Mouse (Mus musculus): ENCODE data around the gene Impg2.

Gene Impg2

DNA sequence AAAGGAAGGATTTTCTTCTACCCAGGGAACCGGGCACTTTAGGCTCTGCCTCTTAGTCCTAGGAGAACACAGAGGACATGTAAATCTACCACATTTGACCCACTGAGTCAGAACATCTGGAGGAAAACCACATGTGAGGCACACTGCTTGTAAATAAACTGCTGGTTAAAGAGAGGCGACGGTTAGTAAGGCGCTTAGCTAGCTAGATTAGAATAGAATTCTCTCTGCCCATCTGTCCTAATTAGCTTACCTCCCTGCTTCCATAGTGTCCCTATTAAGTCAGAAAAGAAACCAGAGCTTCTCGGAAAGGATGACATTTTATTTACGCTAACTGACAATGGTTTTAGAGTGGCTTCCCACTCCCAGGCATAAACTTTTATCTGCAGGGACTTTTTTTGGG is at the start of gene Impg2:
Gene Impg2, plus strand, starts transcription at position 263 of the 400 bp plus-strand sequence.
- peak; percentile 46 for DNase-seq (ENCODE audit: low read depth, low spot score)

DNA sequence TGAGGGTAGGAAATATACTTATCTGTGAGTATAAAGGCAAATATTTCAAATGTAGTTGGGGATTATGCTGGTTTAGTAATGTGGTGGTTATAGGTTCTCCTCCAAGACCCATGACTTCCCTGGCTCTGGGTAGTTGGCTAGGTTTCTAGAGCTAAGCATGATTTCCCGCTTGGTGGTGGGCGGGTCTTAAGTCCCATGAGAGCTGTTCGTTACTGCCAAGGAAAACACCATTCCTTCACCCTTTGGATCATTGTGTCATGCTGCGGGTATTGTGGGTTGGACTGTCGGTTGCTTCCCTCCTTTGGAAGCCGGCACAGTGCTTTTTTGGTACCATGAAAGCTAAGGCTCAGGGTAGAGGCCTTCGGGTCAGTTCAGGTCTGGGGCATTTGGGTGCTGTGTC is 40.6 kb upstream of the Impg2 start:
- no peak for DNase-seq (ENCODE audit: low read depth, low spot score)

DNA sequence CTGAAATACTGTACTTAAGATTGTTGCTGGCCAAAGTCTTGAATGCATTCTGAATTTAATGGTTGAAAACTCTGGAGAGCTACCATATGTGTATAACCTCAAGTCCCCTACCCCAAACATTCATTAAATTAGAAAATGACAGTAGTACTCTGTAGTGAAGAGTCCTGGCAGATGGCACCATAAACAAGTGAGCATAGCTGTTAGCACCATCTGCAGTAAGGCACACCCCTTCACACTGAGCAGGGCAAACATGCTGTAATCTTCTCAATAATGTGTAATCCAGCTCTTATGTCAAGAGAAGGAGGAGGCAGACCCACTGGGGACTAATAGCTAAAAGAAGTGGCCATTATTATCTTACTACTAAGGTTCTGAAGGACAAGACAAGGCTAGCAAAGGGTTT is 33.9 kb upstream of the Impg2 start:
- DNase-seq (ENCODE audit: low read depth, low spot score): no peak

DNA sequence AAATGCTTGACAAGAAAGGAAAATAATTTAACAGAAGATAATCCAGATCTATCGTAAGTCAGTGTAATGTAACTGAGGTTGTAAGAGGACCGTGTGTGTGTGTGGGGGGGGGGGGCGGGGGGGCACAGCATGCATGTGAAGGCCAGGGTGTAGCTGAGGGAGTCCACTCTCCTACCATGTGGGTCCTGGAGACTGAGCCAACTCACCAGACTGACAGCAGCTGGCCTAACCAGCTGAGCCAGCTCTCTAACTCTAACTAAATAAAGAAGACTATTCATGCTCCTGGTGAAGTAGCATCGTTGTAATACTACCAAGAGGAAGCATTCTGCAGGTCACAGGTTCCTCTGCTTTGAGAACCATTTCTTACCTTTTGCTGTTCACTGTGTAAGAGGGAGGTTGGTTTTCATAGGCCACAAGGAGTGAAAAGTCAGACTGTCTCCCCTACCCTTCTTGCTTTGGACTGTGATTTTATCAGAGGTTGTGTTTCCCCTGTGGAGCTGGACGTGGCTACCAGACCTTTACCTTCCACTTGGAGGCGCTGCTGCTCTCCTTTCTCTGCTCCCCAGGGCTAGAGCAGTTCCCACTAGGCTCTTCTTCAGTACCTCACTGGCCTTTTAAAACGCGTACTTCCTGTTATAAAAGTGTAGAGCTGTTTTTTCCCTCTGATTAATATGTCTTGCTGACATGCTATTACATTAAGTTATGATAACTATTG is 28.1 kb upstream of the Impg2 start:
- peak; percentile 54 for DNase-seq (ENCODE audit: low read depth, low spot score)

DNA sequence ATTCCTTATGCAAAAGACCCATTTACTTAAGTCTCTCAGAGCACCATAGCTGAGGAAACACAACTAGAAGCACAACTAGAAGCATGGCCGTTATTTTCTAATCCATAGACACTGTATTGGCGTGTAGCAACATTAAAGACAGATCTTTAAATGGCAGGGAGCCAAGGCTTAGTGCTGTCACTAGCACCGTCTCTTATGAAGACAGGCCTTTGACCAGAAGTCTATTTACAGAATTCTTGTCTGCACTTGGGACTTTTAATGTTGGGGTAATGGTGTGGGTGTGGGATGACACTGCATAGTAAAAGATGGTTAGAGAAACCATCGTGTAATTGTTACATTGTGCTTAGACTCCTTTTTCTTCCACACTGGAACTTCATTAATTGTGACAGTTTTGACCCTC is 17.2 kb upstream of the Impg2 start:
- no peak for DNase-seq (ENCODE audit: low read depth, low spot score)

DNA sequence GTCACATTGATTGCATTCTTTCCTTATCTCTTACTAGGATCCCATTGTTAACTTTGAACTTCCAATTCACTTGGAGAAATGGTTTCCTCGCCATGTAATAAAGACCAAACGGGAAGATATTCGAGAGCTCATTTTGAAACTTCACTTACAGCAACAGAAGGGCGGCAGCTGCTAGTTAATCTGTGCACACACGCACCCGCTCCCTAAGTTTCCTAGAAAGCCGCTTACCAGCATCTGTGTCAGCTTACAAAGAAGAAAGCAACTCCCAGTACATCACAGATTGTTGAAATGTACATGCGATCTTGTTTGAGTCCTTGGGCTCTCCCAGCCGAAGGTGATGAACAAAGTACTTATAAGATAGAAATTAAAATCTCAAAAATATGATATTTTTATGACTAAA is 15.9 kb upstream of the Impg2 start:
- DNase-seq (ENCODE audit: low read depth, low spot score): peak; percentile 49

DNA sequence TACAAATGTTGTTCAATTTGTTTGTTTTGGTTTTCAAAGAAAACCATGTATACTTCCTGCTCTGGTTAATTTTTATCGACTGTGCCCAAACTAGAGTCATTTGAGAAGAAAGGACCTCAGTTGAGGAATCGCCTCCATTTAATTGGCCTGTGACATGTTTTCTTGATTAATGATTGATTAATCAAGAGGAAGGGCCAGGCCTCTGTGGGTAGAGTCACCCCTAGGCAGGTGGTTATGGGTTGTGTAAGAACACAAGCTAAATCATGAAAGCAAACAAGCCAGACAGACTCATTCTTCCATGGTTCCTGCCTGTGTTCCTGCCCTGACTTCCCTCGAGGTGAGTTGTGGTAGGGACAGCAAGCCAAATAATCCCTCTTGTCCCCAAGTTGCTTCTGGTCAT is 8.6 kb downstream of the Impg2 start:
- no peak for DNase-seq (ENCODE audit: low read depth, low spot score)

DNA sequence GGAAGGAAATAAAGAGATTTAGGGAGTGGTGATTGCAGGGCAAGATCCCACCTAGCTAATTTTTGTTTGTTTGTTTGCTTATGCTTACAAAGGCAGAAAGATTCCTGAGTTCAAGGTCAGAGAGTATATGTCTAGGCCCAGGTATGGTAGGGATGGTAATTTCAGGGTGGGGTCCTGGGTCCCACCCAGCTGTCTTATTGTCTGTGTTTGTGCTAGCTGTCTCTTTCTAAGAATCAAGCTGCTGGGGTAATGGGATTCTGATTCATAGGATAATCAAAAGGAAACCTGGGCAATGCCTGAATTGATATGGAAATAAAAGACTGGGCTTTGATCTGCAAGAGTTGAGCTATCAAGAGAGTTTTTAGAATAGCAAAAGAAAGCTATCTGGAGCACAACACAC is 23.6 kb downstream of the Impg2 start:
- DNase-seq (ENCODE audit: low read depth, low spot score): no peak

DNA sequence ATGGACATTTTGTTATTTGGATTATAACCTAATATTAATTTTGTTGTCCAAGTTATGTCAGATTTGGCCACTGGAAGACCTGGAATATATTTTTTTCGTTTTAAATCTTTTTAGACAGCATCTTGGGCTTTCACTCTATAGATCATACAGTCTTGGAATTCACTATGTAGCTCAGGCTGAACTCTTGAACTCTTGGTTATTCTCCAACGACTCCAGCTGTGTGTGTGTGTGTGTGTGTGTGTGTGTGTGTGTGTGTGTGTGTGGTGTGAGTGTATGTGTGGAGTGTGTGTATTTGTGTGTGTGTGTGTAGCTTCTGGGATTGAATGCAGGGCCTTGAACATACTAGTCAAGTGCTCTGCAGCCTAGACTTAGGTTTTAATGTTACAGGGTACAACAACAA is 25.3 kb downstream of the Impg2 start:
- no peak for DNase-seq (ENCODE audit: low read depth, low spot score)

DNA sequence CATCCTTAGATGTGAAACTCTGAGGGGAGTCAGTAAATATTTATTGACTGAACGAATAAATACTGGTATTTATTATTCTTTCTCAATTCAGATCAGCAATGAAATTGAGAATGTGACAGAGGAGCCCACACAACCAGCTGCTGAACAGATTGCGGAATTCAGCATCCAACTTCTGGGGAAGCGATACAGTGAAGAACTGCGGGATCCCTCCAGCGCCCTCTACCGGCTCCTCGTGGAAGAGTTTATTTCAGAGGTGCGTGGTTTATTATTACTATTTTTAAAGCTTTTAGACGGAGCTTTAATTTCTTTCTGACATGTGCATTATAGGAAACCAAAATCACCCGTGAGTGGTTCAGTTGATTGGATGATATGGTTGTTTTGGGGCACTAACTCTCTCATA is 27.2 kb downstream of the Impg2 start:
- no peak for DNase-seq (ENCODE audit: low read depth, low spot score)

DNA sequence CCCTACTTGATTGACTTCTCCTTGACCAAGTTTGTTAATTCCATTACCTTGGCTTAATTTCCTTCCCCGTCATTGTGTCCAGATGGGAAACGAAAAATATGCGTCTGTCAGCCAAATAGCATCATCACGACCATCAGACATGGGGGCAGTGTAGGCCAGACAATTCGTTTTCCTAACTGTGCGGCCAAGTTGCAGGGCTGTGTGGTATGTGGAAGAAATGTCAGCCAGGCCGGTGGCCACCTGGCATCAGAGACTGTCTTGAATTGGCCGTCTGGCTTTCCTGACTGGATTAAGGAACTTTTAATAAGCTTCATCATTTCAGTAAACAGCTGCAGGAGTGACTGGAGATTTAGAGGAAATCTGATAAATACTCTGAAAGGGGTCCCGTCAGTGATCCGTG is 28.6 kb downstream of the Impg2 start:
- no peak for DNase-seq (ENCODE audit: low read depth, low spot score)

DNA sequence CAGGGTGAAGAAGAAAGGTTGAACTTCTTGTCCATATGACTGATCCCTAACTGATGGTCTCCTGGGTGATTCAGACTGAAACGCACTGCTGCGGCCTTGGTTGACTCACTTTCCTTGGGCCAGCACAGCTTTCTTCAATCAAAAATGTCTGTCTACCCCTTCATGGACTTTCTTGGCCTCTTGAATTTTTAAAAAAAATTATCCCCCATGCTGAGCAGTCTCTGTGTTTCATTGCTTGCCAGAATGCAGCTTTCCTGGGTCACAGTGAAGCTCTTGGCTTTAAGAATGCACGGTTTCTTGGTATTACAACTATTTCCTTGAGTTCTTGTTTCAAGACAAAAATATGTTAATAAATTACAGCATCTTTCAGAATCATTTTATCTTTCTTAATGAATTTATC is 41.9 kb downstream of the Impg2 start:
- DNase-seq (ENCODE audit: low read depth, low spot score): no peak

DNA sequence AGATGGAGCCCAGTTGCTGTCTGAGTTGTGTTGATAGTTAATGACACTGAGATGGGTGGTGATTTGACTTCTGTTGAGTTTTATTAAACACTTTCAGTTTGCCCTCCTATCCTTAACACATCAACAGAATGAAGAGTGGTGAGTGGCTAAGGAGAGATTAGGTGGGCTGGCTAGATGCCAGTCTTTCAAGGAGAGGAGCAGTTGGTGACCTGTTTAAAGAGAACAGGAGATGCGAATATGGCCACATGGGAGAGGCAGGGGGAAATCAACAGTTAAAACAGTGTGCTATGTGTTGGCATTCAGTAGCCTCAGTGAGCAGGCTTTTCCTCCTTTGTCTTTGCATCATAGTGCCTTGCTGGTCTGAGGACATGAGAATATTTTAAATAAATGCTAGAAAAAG is 69.8 kb downstream of the Impg2 start:
- DNase-seq (ENCODE audit: low read depth, low spot score): no peak

DNA sequence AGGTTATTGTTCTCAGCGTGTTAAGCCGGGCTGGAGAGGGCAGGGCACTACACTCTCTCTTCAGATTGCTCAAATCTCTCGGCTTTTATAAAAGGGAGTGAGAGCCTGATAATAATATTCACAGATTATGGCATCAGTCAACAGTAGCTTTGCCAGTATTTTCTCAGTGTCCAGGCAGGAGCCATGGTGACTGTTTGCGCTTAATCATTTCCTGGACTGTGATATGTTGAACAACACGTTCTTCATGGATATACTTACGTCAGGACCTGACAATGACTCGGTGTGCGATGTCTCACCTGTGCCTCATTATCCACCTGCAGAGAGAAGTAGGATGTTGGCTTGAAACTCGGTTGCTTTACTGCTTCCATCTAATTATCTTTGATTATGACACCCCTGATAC is 74.9 kb downstream of the Impg2 start:
- no peak for DNase-seq (ENCODE audit: low read depth, low spot score)

DNA sequence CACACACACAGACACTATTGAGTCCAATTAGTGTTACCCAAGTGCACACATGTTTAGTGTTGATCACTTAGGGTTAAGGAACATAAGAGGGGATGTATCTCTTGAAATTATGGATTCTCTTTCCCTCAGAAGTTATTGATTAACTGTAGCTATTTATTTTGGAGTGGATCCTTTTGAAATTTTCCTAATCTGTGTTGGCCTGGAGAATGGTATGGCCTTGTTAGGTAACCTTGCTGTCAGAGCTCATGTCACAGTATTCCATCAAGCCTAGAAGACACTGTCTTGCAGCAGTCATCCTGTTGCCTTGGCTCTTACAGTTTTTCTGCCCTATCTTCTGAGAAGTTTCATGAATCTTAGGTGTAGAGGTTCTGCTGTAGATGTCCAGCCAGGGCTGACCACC is 75.6 kb downstream of the Impg2 start:
- DNase-seq (ENCODE audit: low read depth, low spot score): no peak

DNA sequence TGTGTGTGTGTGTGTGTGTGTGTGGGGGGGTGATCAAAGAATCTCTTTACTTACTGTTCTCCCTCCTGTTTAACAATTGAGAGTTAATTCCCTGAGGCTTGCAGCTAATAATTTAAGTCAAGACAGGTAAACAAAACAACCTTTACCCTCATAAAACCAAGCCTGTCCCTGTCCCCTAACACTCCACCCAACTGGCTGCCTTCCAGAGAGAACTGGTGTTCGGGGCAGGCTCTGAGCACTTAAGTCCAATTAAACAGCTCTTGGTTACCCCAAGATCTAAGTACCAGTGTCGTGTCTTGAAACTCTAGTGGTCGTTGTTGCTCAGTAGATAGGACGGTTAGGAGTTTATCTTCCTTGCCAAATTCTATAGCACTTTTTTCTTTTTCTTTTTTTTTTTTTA is 77.2 kb downstream of the Impg2 start:
- no peak for DNase-seq (ENCODE audit: low read depth, low spot score)

DNA sequence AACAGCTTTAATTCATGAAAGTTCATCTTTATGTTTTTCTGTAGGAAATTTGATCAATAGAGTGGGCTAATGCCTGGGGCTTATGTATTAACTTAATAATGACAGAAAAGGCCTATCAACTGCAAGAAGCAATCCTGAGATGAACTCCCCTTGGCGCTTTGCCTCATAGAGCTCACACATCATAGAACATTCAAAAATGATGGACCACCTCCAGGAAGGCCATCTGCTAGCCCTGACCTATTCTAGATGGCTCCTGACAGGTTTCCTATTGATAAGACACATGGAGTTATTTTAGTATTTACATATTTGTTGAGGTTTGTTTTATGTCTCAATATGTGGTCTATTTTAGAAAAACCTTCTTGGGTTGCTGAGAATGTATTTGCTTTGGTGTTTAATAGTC is 79.2 kb downstream of the Impg2 start:
- DNase-seq (ENCODE audit: low read depth, low spot score): no peak

DNA sequence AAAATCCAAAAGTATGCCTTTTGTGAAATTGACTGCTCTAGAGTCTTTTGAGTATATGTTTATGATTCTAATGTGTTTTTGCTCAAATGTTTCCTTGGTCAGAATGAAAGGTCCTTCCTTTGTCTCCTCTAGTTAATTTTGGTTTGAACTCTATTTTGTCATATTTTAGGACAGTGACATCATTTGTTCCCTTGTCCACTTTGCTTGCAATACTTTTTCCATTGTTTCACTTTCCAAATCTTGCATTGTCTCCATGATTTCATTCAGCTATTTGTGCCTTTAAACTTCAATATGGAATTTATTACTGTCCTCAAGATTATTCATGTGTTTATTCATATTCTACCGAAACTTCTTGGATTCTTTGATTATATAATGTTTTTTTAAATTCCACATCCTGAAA is 79.8 kb downstream of the Impg2 start:
- DNase-seq (ENCODE audit: low read depth, low spot score): no peak

DNA sequence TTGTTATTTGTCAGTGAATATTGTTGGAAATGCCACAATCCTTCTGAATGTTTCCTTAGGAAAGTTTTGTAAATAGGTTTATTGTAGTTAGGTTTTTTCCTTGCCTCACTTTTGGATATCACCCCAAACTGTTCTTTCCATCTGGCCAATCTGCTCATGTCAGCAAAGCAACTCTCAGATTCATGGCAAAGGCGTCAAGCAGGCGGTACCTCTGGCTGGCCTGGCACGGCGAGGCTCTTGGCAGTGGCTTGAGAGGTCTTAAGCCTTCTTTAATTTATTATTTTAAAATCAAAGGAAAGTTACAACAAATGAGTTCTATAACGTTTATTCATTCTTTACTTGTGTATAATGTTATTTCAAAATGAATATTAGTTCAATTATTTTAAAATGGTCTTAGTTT is 82.0 kb downstream of the Impg2 start:
- no peak for DNase-seq (ENCODE audit: low read depth, low spot score)

DNA sequence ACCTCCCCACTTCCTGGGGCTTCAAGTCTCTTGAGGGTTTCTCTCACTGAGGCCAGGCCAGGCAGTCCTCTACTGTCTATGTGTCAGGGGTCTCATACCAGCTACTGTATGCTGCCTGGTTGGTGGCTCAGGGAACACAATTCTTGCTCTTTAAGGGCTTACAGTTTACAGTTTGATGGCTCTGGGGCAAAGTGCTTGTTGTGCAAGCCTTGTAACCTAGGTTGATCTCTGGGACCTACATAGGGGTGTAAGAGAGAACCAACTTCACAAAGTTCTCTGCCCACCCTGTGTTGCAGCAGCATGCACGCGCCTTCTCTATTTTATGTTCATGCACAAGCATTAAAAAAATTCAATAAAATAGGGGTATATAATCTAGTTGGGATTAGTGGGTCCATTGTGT is 82.9 kb downstream of the Impg2 start:
- DNase-seq (ENCODE audit: low read depth, low spot score): no peak

DNA sequence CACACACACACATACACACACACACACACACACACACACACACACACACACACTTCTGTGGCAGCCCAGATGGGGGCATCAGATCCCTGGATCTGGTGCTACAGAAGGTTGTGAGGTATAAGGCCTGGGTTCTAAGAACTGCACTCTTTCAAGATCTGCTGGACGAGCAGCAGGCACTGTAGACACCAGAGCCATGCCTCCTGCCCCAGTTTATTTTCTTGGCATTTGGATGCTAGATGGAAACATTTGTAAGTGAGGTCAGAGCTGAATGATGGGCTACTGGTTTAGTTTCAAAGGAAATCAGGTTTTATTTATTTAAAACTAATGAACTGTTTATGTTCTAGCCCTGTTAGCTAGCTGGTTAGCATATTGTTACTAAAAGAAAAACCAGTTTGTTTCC is 90.8 kb downstream of the Impg2 start:
- no peak for DNase-seq (ENCODE audit: low read depth, low spot score)

DNA sequence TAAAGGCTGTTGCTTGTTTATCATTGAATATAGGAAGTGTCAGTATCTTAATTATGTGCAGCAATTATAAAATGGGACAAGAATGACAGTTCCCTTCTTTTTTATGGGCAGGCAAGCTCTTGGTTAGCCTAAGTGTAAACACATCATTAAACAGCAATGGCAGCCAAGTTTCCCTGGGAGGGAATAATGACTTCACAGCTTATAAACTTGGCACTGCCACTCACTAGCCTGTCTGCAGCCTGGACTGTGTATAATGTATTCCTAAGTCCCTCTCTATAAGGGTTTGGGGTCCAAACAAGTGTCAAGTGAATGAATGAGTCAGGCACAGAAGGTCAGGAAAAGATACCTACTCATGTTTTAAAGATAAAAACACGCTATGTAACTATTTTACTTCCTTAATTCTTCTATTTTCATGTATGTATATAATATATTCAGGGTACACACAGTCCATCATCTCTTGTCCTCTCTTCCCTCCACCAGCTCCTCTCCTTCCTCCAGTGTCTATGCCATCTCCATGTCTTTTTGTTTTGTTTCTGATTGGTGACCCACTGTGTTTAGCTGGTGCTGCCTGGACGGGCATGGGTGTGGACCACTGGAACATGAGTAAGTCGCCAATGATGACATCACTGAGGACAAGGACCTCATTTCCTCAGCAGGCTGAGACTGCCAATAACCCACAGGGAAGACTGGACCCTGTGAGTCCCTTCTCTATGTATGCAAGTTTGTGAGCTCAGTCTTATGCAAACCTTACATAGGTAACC is 92.0 kb downstream of the Impg2 start:
- no peak for DNase-seq (ENCODE audit: low read depth, low spot score)

DNA sequence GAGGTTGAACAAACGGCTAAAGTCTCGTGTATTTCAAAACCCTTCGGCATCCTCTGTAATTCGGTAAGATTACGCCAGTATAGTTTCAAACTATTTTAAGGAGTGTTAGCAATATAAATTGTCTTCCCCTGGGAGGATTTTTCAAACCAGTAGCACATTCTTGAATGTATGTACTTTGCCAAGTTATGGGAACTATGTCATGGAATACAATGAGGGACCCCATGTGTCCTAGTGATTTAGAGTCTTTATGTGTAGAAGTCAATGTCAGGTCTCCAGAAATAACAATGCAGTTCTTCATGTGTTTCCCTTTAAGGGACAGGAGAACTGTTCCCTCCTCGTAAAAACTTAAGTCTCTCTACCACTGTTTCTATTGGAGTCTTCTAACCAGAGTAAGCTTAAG is 94.1 kb downstream of the Impg2 start:
- DNase-seq (ENCODE audit: low read depth, low spot score): no peak

DNA sequence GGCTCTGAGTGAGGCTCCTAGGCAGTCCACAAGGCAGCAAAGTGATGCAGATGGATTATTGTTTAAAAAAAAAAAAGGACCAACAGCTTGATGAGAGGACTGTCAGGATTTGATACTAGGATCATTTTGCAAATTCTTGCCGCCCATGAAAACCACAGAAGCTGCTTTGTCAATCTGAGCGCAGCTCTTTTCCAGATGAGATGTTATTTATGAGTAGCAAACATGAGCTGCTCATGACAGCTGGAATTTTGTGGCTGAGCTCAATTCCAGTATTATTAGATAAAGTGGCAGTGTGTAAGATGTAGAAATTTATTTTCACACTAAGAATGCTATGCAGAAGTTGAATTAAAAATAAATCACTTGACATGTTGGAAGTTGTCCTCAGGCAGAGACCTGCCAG is 94.7 kb downstream of the Impg2 start:
- DNase-seq (ENCODE audit: low read depth, low spot score): no peak

Measured in retina, postnatal 7 days (tissue).